Mouse (Mus musculus) hindbrain, embryonic 11.5 days (tissue): ENCODE measurements around the gene Cog2. TPM values are rescaled to one million over a fixed set of nuclear protein-coding genes. Genes with fewer than 3 reads are reported as not detected.

ENCODE experiments used
- ATAC-seq: fragments of 200-750 bp; cut with Nextera tagmentation; 2 replicates; pipeline ENCODE4 v1.8.0; 2017; ENCODE audit warnings: mild to moderate bottlenecking, moderate TSS enrichment, moderate library complexity; ENCODE audit not compliant: low FRiP score
- DNase-seq: peaks from one replicate; pipeline ENCODE4 v3.0.0-alpha.2; 2015; ENCODE audit warnings: low spot score
- H3K27ac ChIP-seq: fragments of 300-500 bp; sonication (generic); 2 replicates; pipeline ENCODE4 v1.5.1; 2014; ENCODE audit warnings: mild to moderate bottlenecking, low read depth, low read length
- H3K27me3 ChIP-seq: fragments of 300-500 bp; sonication (generic); 2 replicates; pipeline ENCODE4 v1.6.1; 2014; ENCODE audit warnings: mild to moderate bottlenecking, low read length, moderate library complexity, mixed read lengths; ENCODE audit not compliant: control insufficient read depth, insufficient read depth
- H3K36me3 ChIP-seq: fragments of 300-500 bp; sonication (generic); 2 replicates; pipeline ENCODE4 v1.6.1; 2014; ENCODE audit warnings: mild to moderate bottlenecking, low read length, moderate library complexity, mixed read lengths; ENCODE audit not compliant: control insufficient read depth, insufficient read depth
- H3K4me1 ChIP-seq: fragments of 300-500 bp; sonication (generic); replicated peaks from 2 replicates; pipeline ENCODE4 v1.6.1; 2014; ENCODE audit warnings: low read length, mixed read lengths; ENCODE audit not compliant: control insufficient read depth, insufficient read depth
- H3K4me2 ChIP-seq: fragments of 300-500 bp; sonication (generic); replicated peaks from 2 replicates; pipeline ENCODE4 v1.6.1; 2014; ENCODE audit warnings: mild to moderate bottlenecking, low read depth, low read length
- H3K4me3 ChIP-seq: fragments of 300-500 bp; sonication (generic); 2 replicates; pipeline ENCODE4 v1.5.1; 2014; ENCODE audit warnings: low read depth, low read length
- H3K9ac ChIP-seq: fragments of 300-500 bp; sonication (generic); 2 replicates; pipeline ENCODE4 v1.6.1; 2014; ENCODE audit warnings: low read depth, low read length
- H3K9me3 ChIP-seq: fragments of 300-500 bp; sonication (generic); 2 replicates; pipeline ENCODE4 v1.6.1; 2016; ENCODE audit warnings: low read length; ENCODE audit not compliant: control insufficient read depth
- WGBS: fragments of 180-500 bp; shearing (Covaris S2); extraction: QIAGEN DNeasy Blood & Tissue Kit; methylation state at CpG from one replicate; pipeline ENCODE4 v1.1.7; 2014; 5-methylcytosine and 5-hydroxymethylcytosine counted together
- polyA plus RNA-seq: library from polyadenylated mRNA; unstranded; fragments of >200 nt; fragmentation: Nextera tagmentation; extraction: Ambion mirVana; gene quantifications from 2 replicates; pipeline ENCODE4 v1.2.1, GENCODE M21; 2014

Gene Cog2
- polyA plus RNA-seq, 1 experiment from 2014 or later = 35.8 TPM

DNA sequence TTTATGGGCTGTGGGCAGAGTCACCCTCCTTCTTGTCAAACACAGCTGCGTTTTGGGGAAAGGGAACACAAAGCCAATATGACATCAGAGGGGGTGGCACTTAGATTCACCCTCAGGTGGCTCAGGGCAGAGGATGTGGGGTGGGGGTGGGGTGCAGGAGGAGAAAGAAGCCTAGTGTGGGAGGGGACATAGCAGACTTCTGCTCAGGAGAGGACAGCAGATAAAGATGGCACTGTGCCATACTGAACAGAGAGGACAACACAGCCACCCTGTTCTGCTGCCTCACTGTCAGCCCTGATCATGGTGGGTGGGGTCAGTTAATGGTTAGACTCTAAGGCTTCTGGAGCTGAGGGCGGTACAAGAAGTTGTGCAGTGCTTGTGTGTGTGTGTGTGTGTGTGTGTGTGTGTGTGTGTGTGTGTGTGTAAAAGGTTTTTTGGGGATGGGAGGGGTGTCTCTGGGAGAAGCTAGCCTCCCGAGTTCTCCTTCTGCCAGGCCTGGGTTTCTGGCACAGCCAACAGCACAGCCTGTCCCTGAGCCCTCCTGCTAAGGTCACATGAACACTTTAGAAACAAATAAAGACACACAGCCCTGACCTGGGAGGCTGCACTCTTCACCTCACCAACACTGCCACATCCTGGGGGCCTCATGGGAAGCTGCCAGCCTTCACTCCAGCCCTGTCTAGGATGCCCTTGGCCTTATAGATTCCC is 65.3 kb downstream of the Cog2 start:
- H3K9ac ChIP-seq = no peak overlapping the region
- DNase-seq (no peak), ATAC-seq (no peak)
- H3K27ac ChIP-seq = no peak overlapping the region
- WGBS = 52% methylated on average over 3 of the region's 3 CpGs
- no peaks in the 10 kb centered on the region for H3K9me3 ChIP-seq
- H3K27me3 ChIP-seq = no peaks in the 10 kb centered on the region
- H3K4me3 ChIP-seq = no peak overlapping the region
- H3K4me1 ChIP-seq = no peaks in the 10 kb centered on the region
- H3K36me3 ChIP-seq = no peaks in the 10 kb centered on the region
- no peak overlapping the region for H3K4me2 ChIP-seq

- H3K36me3 ChIP-seq = no peaks in the 10 kb centered on the region
- no peak overlapping the region for H3K27ac ChIP-seq
- no peak overlapping the region for H3K4me3 ChIP-seq
- no peaks in the 10 kb centered on the region for H3K4me1 ChIP-seq
- H3K27me3 ChIP-seq = no peaks in the 10 kb centered on the region
- no peak overlapping the region for H3K9ac ChIP-seq
- H3K9me3 ChIP-seq = no peaks in the 10 kb centered on the region
- DNase-seq (no peak), ATAC-seq (no peak)
- no peak overlapping the region for H3K4me2 ChIP-seq
- WGBS = 85% methylated on average over 2 of the region's 2 CpGs
Measured at GRCm38 (mm10) chr8:124586556-124586955, 66.0 kb downstream of the Cog2 start.

GRCm38 (mm10) chr8:124589393-124589792 is 68.8 kb downstream of the Cog2 start:
- WGBS = 69% methylated on average over 4 of the region's 4 CpGs
- Histone ChIP-seq H3K4me3 (no peak overlapping the region), H3K9me3 (no peaks in the 10 kb centered on the region), H3K4me1 (no peaks in the 10 kb centered on the region), H3K9ac (no peak overlapping the region), H3K27ac (no peak overlapping the region), H3K4me2 (no peak overlapping the region), H3K27me3 (no peaks in the 10 kb centered on the region), H3K36me3 (no peaks in the 10 kb centered on the region)
- DNase-seq = no peak
- ATAC-seq = no peak

Other genes with a start within 250 kb of the Cog2 start
- 5.0 and 5.3 TPM in 2 replicates for gene Pgbd5, start 81.1 kb upstream of the Cog2 start, polyA plus RNA-seq
- gene Agt, start 48.9 kb downstream of the Cog2 start, polyA plus RNA-seq = 0.14 and 0.15 TPM in 2 replicates
- gene Capn9, start 55.3 kb downstream of the Cog2 start, polyA plus RNA-seq = 0.08 TPM in 1 of 2 replicates, not detected in the other
- gene 2310022B05Rik, start 142.6 kb downstream of the Cog2 start, polyA plus RNA-seq = 19.6 and 22.6 TPM in 2 replicates
- 59.0 and 59.1 TPM in 2 replicates for gene Ttc13, start 201.2 kb downstream of the Cog2 start, polyA plus RNA-seq
- gene Arv1, start 201.4 kb downstream of the Cog2 start, polyA plus RNA-seq = 32.2 and 34.0 TPM in 2 replicates
- gene Fam89a, start 231.1 kb downstream of the Cog2 start, polyA plus RNA-seq = 3.9 and 4.3 TPM in 2 replicates